Mouse (Mus musculus) bone marrow macrophage, adult 2 months (primary cell): ENCODE measurements around the gene Sirt1.

Experiments used
- CTCF ChIP-seq: IDR thresholded peaks from 2 replicates; pipeline ENCODE4 v1.5.1; 2012; ENCODE audit warnings: low read depth, mild to moderate bottlenecking, low read length, moderate library complexity
- POLR2A ChIP-seq: IDR thresholded peaks from 2 replicates; pipeline ENCODE4 v1.6.1; 2012; ENCODE audit warnings: mild to moderate bottlenecking, low read depth, low read length, borderline replicate concordance

- TF ChIP-seq CTCF (no peak), POLR2A (no peak)
Observed at GRCm38 (mm10) chr10:63402731-63403504, 21.4 kb upstream of the Sirt1 start.
